Mouse (Mus musculus): ENCODE results near the gene C1qtnf4.

GRCm38 (mm10) chr2:90921178-90921577, 35.5 kb downstream of the C1qtnf4 start:
- TF ChIP-seq CTCF (IDR thresholded peaks at IDR 0.05; ENCODE audit: insufficient read depth, low read depth, low read length) (no peak), POLR2A (IDR thresholded peaks at IDR 0.05; ENCODE audit: insufficient read depth, low read depth, low read length) (no peak)
